Mouse (Mus musculus): Measurements from ENCODE around the gene Hpgd. TPM values are rescaled to one million over a fixed set of nuclear protein-coding genes. Genes with fewer than 3 reads are reported as not detected.

Gene Hpgd
- polyA plus RNA-seq, 1 experiment from 2014 or later = 20.7 TPM

GRCm38 (mm10) chr8:56277810-56278528 is 16.4 kb upstream of the Hpgd start:
- 82% methylated on average over 7 of the region's 9 CpGs for WGBS
- H3K36me3 ChIP-seq (ENCODE audit: control insufficient read depth, insufficient read depth, low read length) = no peaks in the 10 kb centered on the region
- no peak overlapping the region for H3K4me3 ChIP-seq (ENCODE audit: control insufficient read depth in 1 of 2, insufficient read depth in 1 of 2, low read depth in 1 of 2, low read length in 2 of 2)
- H3K4me2 ChIP-seq (ENCODE audit: low read length) = no peak overlapping the region
- H3K27ac ChIP-seq (replicated peaks in 1 of 2; ENCODE audit: control insufficient read depth in 1 of 2, insufficient read depth in 1 of 2, low read depth in 2 of 2, low read length in 2 of 2) = no peak overlapping the region
- H3K9ac ChIP-seq (ENCODE audit: low read length) = no peak overlapping the region
- peaks cover 0 to 6% of the 10 kb centered on the region in 2 experiments; a peak in 2 of 4 replicates for H3K4me1 ChIP-seq (ENCODE audit: control insufficient read depth in 2 of 2, insufficient read depth in 2 of 2, low read length in 2 of 2)
- ATAC-seq (ENCODE audit: insufficient number of reproducible peaks, insufficient read depth, low FRiP score, low read depth) = no peak
- H3K27me3 ChIP-seq (ENCODE audit: control insufficient read depth, insufficient read depth, low read length) = no peaks in the 10 kb centered on the region
- H3K9me3 ChIP-seq (ENCODE audit: control insufficient read depth, low read length) = no peaks in the 10 kb centered on the region

GRCm38 (mm10) chr8:56278545-56279063 is 15.8 kb upstream of the Hpgd start:
- Histone ChIP-seq H3K27me3 (ENCODE audit: control insufficient read depth, insufficient read depth, low read length) (no peaks in the 10 kb centered on the region), H3K36me3 (ENCODE audit: control insufficient read depth, insufficient read depth, low read length) (no peaks in the 10 kb centered on the region), H3K9me3 (ENCODE audit: control insufficient read depth, low read length) (no peaks in the 10 kb centered on the region), H3K9ac (ENCODE audit: low read length) (no peak overlapping the region), H3K4me3 (ENCODE audit: control insufficient read depth in 1 of 2, insufficient read depth in 1 of 2, low read depth in 1 of 2, low read length in 2 of 2) (no peak overlapping the region), H3K4me1 (ENCODE audit: control insufficient read depth in 2 of 2, insufficient read depth in 2 of 2, low read length in 2 of 2) (peaks cover 0 to under 1% of the 10 kb centered on the region in 2 experiments; a peak in 1 of 4 replicates), H3K27ac (replicated peaks in 1 of 2; ENCODE audit: control insufficient read depth in 1 of 2, insufficient read depth in 1 of 2, low read depth in 2 of 2, low read length in 2 of 2) (no peak overlapping the region), H3K4me2 (ENCODE audit: low read length) (no peak overlapping the region)
- no peak for ATAC-seq (ENCODE audit: insufficient number of reproducible peaks, insufficient read depth, low FRiP score, low read depth)
- WGBS = 60% methylated on average over 2 of the region's 2 CpGs

- Histone ChIP-seq H3K27ac (replicated peaks in 1 of 2; ENCODE audit: control insufficient read depth in 1 of 2, insufficient read depth in 1 of 2, low read depth in 2 of 2, low read length in 2 of 2) (no peak overlapping the region), H3K4me3 (ENCODE audit: control insufficient read depth in 1 of 2, insufficient read depth in 1 of 2, low read depth in 1 of 2, low read length in 2 of 2) (no peak overlapping the region), H3K27me3 (ENCODE audit: control insufficient read depth, insufficient read depth, low read length) (no peaks in the 10 kb centered on the region), H3K9ac (ENCODE audit: low read length) (no peak overlapping the region), H3K4me1 (ENCODE audit: control insufficient read depth in 2 of 2, insufficient read depth in 2 of 2, low read length in 2 of 2) (no peaks in the 10 kb centered on the region; a peak in 1 of 4 replicates), H3K9me3 (ENCODE audit: control insufficient read depth, low read length) (no peaks in the 10 kb centered on the region), H3K36me3 (ENCODE audit: control insufficient read depth, insufficient read depth, low read length) (no peaks in the 10 kb centered on the region), H3K4me2 (ENCODE audit: low read length) (no peak overlapping the region)
- no peak for ATAC-seq (ENCODE audit: insufficient number of reproducible peaks, insufficient read depth, low FRiP score, low read depth)
- 55% methylated on average over 1 of the region's 1 CpGs for WGBS
These were observed 10.4 kb upstream of the Hpgd start for GRCm38 (mm10) chr8:56283936-56284335.

- H3K27me3 ChIP-seq (ENCODE audit: control insufficient read depth, insufficient read depth, low read length) = no peaks in the 10 kb centered on the region
- no peak overlapping the region for H3K9ac ChIP-seq (ENCODE audit: low read length)
- no peaks in the 10 kb centered on the region for H3K36me3 ChIP-seq (ENCODE audit: control insufficient read depth, insufficient read depth, low read length)
- no peak for ATAC-seq (ENCODE audit: insufficient number of reproducible peaks, insufficient read depth, low FRiP score, low read depth)
- H3K4me1 ChIP-seq (ENCODE audit: control insufficient read depth in 2 of 2, insufficient read depth in 2 of 2, low read length in 2 of 2) = no peaks in the 10 kb centered on the region; a peak in 1 of 4 replicates
- H3K4me3 ChIP-seq (ENCODE audit: control insufficient read depth in 1 of 2, insufficient read depth in 1 of 2, low read depth in 1 of 2, low read length in 2 of 2) = no peak overlapping the region
- H3K4me2 ChIP-seq (ENCODE audit: low read length) = no peak overlapping the region
- no peak overlapping the region for H3K27ac ChIP-seq (replicated peaks in 1 of 2; ENCODE audit: control insufficient read depth in 1 of 2, insufficient read depth in 1 of 2, low read depth in 2 of 2, low read length in 2 of 2)
- 21% methylated on average over 3 of the region's 3 CpGs for WGBS
- no peaks in the 10 kb centered on the region for H3K9me3 ChIP-seq (ENCODE audit: control insufficient read depth, low read length)
These were observed 9.4 kb upstream of the Hpgd start for GRCm38 (mm10) chr8:56284957-56285356.

- H3K36me3 ChIP-seq (ENCODE audit: control insufficient read depth, insufficient read depth, low read length) = no peaks in the 10 kb centered on the region
- H3K27ac ChIP-seq (replicated peaks in 1 of 2; ENCODE audit: control insufficient read depth in 1 of 2, insufficient read depth in 1 of 2, low read depth in 2 of 2, low read length in 2 of 2) = no peak overlapping the region
- no peaks in the 10 kb centered on the region; a peak in 1 of 4 replicates for H3K4me1 ChIP-seq (ENCODE audit: control insufficient read depth in 2 of 2, insufficient read depth in 2 of 2, low read length in 2 of 2)
- ATAC-seq (ENCODE audit: insufficient number of reproducible peaks, insufficient read depth, low FRiP score, low read depth) = no peak
- H3K27me3 ChIP-seq (ENCODE audit: control insufficient read depth, insufficient read depth, low read length) = no peaks in the 10 kb centered on the region
- no peak overlapping the region for H3K4me2 ChIP-seq (ENCODE audit: low read length)
- H3K4me3 ChIP-seq (ENCODE audit: control insufficient read depth in 1 of 2, insufficient read depth in 1 of 2, low read depth in 1 of 2, low read length in 2 of 2) = no peak overlapping the region
- 84% methylated on average over 2 of the region's 2 CpGs for WGBS
- no peaks in the 10 kb centered on the region for H3K9me3 ChIP-seq (ENCODE audit: control insufficient read depth, low read length)
- no peak overlapping the region for H3K9ac ChIP-seq (ENCODE audit: low read length)
These were observed 7.7 kb upstream of the Hpgd start for GRCm38 (mm10) chr8:56286717-56287116.

GRCm38 (mm10) chr8:56287370-56288072 is 6.9 kb upstream of the Hpgd start:
- ATAC-seq (ENCODE audit: insufficient number of reproducible peaks, insufficient read depth, low FRiP score, low read depth) = no peak
- WGBS = 75% methylated on average over 7 of the region's 7 CpGs

GRCm38 (mm10) chr8:56292318-56292717 is 2.1 kb upstream of the Hpgd start:
- WGBS = 83% methylated on average over 7 of the region's 7 CpGs
- Histone ChIP-seq H3K4me2 (ENCODE audit: low read length) (no peak overlapping the region), H3K4me3 (ENCODE audit: control insufficient read depth in 1 of 2, insufficient read depth in 1 of 2, low read depth in 1 of 2, low read length in 2 of 2) (no peak overlapping the region), H3K4me1 (ENCODE audit: control insufficient read depth in 2 of 2, insufficient read depth in 2 of 2, low read length in 2 of 2) (peaks cover 0 to 6% of the 10 kb centered on the region in 2 experiments; a peak in 2 of 4 replicates), H3K9me3 (ENCODE audit: control insufficient read depth, low read length) (no peaks in the 10 kb centered on the region), H3K9ac (ENCODE audit: low read length) (no peak overlapping the region), H3K27me3 (ENCODE audit: control insufficient read depth, insufficient read depth, low read length) (peaks cover 15% of the 10 kb centered on the region; the same call in 1 of the 2 replicates), H3K27ac (replicated peaks in 1 of 2; ENCODE audit: control insufficient read depth in 1 of 2, insufficient read depth in 1 of 2, low read depth in 2 of 2, low read length in 2 of 2) (no peak overlapping the region), H3K36me3 (ENCODE audit: control insufficient read depth, insufficient read depth, low read length) (no peaks in the 10 kb centered on the region)
- ATAC-seq (ENCODE audit: insufficient number of reproducible peaks, insufficient read depth, low FRiP score, low read depth) = no peak

More at GRCm38 (mm10) chr8:56287370-56288072, 6.9 kb upstream of the Hpgd start:
- Histone ChIP-seq H3K36me3 (ENCODE audit: control insufficient read depth, insufficient read depth, low read length) (no peaks in the 10 kb centered on the region), H3K4me3 (ENCODE audit: control insufficient read depth in 1 of 2, insufficient read depth in 1 of 2, low read depth in 1 of 2, low read length in 2 of 2) (no peak overlapping the region), H3K27me3 (ENCODE audit: control insufficient read depth, insufficient read depth, low read length) (no peaks in the 10 kb centered on the region), H3K27ac (replicated peaks in 1 of 2; ENCODE audit: control insufficient read depth in 1 of 2, insufficient read depth in 1 of 2, low read depth in 2 of 2, low read length in 2 of 2) (no peak overlapping the region), H3K9ac (ENCODE audit: low read length) (no peak overlapping the region), H3K4me2 (ENCODE audit: low read length) (no peak overlapping the region), H3K4me1 (ENCODE audit: control insufficient read depth in 2 of 2, insufficient read depth in 2 of 2, low read length in 2 of 2) (no peaks in the 10 kb centered on the region; a peak in 1 of 4 replicates), H3K9me3 (ENCODE audit: control insufficient read depth, low read length) (no peaks in the 10 kb centered on the region)
